Mouse (Mus musculus): ENCODE measurements at regions not wholly inside any gene's neighbourhood (a gene's known extent, or its start where the extent isn't known, plus 50 kb on each side); places are given as distances from the start of the nearest gene placed in this dataset.

GRCm38 (mm10) chr16:93453056-93453455 is 150.8 kb downstream of the Setd4 start:
- TF ChIP-seq CTCF (IDR thresholded peaks at IDR 0.05; ENCODE audit: borderline replicate concordance, extremely low read depth, insufficient read depth, insufficient read length) = no peak
- no peak for TF ChIP-seq POLR2A (IDR thresholded peaks at IDR 0.05; ENCODE audit: borderline replicate concordance, extremely low read depth, insufficient read depth, insufficient read length, poor library complexity, severe bottlenecking)

Data from brain, embryonic 14.5 days (tissue).